Mouse (Mus musculus): Measurements from ENCODE around the gene Mcpt4.
"Not testable (repeated sequence)": the region's sequence is repeated elsewhere in the genome, so short reads cannot be mapped to it uniquely, and the experiment has no call there.

Gene Mcpt4

DNA sequence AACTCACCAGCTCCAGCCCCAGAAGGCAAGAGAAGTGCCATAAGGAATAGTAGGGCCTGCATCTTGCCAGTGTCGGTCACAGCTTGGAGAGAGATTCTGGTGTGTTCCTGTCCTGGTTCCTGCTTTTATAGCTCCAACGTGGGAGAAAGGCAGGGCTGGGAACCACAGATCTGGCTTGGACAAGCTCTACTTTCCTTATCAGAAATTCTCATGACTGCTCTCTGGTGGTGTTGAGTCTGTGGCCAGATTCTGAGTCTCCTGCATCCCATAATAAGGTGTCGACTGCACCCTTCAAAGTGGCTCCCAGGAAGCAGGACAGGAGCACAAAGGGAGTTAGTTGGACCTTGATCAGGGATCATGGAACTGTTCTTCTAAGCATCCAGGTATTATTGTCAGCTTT, at the start of gene Mcpt4:
Gene Mcpt4, minus strand, starts transcription at position 101 of the 400 bp plus-strand sequence.
- POLR2A ChIA-PET, CTCF ChIA-PET: not testable (repeated sequence)

GRCm38 (mm10) chr14:56105447-56106180, 43.5 kb upstream of the Mcpt4 start:
- CTCF ChIA-PET, result no interaction called here
- POLR2A ChIA-PET, result no interaction called here

DNA sequence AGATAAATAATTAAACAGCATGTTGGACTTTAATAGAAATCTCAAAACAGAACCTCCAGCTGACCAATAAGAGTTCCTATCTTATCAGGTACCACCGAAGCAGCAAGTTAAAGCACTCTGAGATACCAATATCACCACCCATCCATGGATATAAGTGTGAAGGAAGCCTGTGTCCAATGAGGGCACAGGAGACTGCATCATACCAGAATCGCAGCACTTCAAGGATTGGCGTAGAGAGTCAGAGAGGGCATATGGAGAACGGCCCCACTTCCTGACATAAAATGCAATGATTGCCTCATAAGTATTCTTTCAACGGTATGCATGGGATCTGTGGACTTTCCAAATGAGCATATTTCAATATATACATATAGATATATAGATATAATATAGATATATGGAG, 42.9 kb upstream of the Mcpt4 start:
- CTCF ChIA-PET, result no interaction called here
- POLR2A ChIA-PET, result no interaction called here

DNA sequence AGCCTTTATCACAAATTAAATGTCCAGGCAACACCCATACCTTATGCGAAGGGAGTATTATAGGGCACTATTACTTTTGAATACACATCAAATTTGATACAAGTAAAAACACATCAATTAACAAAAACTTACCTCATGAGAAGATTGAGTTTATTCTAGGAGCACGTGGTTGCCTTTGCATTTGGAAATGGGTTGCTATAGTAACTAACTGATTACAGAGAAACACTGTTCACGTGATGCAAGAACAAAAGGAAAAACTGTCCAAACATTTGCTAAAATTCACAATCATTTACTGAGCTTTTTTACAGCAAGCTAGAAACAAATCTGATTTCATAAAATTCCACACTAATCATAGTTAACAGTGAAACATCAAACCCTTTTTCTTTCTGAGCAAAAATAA, 41.3 kb upstream of the Mcpt4 start:
- ChIA-PET CTCF (no interaction called here), POLR2A (no interaction called here)

GRCm38 (mm10) chr14:56102386-56102785, 40.3 kb upstream of the Mcpt4 start, which contains the start of gene Ctsg:
Ctsg (minus strand) TSS chr14:56102574.
- ChIA-PET CTCF (no interaction called here), POLR2A (no interaction called here)

GRCm38 (mm10) chr14:56098940-56099339, 36.8 kb upstream of the Mcpt4 start:
- ChIA-PET POLR2A (no interaction called here), CTCF (interaction anchor here in 1 of 4 experiments (0.7 kb wide), 1 partner anchor 1006 kb away, joined by 4 read pairs; no protein-coding TSS in a partner anchor)

DNA sequence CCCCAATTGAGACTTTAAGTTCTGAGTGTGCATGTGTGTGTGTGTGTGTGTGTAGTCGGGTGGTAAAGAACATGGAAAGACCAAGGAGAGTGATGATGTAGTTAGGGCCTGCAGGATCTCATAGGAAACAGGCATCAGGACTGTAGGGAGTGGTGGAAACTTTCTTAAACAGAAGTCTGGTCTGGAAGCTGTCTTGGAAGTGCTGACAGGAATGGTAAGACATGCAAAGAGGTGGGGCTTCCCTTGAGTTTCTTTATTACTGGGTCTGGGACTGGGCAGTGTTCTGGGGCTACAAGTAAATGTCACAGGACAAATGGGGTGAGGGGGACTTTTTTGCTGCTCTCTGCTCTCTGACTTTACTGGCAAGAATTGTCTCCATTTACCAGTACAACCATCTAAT, 35.5 kb upstream of the Mcpt4 start:
- ChIA-PET CTCF (no interaction called here), POLR2A (no interaction called here)

DNA sequence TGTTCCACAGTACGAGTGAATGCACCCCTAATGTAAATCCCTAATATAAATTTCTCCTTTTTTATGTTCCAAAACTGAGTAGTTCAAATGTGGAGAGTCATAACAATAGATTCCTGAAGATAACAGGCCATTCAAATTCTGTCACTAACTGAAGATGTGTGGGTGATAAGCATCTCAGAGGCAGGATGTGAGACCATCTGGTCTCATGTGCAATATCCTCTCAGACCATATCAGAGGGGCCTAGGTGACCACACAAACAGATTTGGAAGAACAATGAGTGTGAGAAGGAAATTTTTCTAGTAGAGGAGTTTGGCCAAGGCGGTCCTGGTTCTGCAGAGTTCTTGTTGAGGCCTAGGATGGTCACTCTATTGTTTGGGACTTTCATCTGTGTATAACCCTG, 31.2 kb upstream of the Mcpt4 start:
- ChIA-PET CTCF (no interaction called here), POLR2A (no interaction called here)

DNA sequence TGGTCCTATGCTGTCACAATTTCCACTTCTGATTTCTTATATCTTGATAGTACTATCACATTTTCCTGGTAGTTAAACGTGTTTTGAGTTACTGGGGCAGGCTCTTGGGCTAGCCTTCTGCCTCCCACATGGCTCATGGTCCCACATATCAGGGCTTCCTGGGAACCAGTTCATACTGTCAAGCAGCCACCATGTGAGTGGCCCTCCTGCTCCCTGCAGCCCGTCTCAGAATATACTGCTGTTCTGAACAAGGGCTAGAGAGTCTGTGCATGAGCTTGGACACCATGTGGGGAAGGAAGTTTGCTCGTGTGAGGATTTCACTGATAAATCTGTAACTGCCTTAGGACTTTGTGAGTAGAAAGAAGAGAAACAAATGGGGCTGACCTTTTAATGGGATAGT, 24.6 kb upstream of the Mcpt4 start:
- CTCF ChIA-PET, result no interaction called here
- POLR2A ChIA-PET, result no interaction called here

DNA sequence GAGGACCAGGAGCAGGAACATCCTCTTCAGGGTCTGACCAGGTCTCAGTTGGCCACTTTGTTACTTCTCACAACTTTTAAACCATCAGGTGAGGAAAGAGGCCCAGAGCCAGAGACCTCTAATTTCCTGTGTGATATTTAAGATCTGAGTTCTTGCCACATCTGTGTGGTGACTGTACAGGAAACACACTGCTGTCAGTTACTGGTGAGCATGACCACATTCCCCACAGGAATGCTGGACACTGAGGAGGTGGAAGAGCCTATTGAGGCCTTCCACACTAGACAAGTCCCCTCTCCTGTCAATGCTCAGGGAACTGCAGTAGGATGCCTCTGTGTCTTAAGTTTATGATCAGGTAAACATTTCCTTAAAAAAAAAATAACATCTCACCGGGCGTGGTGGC, 23.1 kb upstream of the Mcpt4 start, which contains the start of gene Mcpt8:
Gene Mcpt8, minus strand, starts transcription at position 107 of the 400 bp plus-strand sequence.
- CTCF ChIA-PET, result no interaction called here
- POLR2A ChIA-PET, result no interaction called here

DNA sequence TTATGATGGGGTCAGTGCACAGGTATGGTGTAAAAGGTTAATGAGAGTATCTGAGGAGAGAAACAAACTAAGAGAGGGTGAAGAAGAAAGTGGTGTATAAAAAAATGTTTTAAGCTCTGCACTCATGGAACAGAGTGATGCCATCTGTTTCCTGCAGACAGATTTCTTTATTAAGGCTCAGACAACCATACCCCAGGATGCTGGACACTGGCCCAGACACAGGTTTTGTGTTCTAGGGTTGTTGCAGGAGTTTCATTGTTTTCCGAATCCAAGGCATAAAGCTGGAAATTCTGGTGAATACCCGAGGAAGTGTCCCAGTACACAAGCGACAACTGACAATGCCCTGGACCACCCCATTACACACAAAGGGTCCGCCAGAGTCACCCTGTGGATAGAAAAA, 19.9 kb upstream of the Mcpt4 start:
- POLR2A ChIA-PET, result interaction anchor here in 1 of 4 experiments (0.6 to 0.8 kb wide), 2 partner anchors 26 to 261 kb away, joined by 4 read pairs; no protein-coding TSS in a partner anchor
- CTCF ChIA-PET, result no interaction called here

- ChIA-PET CTCF (interaction anchor here in 2 of 4 experiments (0.7 to 0.9 kb wide), 2 partner anchors 120 to 294 kb away, joined by 4 read pairs; no protein-coding TSS in a partner anchor), POLR2A (no interaction called here)
Observed at GRCm38 (mm10) chr14:56057722-56058121, 4.4 kb downstream of the Mcpt4 start.

DNA sequence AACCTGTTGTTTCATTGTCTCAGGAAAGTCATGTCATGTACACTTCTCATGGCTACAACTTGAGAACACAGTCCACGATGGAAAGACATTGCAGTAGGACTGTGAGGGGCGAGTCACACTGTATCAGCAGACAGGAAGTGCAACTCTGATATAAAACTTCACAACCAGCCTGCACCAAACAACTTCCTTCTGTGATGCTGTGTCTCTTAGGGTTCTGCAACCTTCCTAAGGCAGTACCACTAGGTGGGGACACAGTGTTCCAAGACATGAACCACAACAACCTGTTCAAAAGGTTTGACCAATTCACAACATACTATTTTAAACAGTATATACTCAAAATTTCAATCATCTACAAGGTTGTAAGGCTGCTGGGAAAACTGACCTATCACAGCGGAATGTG, 6.7 kb downstream of the Mcpt4 start:
- POLR2A ChIA-PET, result no interaction called here
- CTCF ChIA-PET, result no interaction called here

DNA sequence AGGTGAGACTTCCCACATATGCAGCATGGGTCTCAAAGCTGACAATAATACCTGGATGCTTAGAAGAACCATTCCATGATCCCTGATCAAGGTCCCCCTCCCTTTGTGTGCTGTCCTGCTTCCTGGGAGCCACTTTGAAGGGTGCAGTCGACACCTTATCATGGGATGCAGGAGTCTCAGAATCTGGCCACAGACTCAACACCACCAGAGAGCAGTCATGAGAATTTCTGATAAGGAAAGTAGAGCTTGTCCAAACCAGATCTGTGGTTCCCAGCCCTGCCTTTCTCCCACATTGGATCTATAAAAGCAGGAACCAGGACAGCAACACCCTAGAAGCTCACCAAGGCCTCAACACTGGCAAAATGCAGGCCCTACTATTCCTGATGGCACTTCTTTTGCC, 20.3 kb downstream of the Mcpt4 start, which contains the start of gene Mcpt2:
Gene Mcpt2, plus strand, starts transcription at position 250 of the 400 bp plus-strand sequence.
- CTCF ChIA-PET, result not testable (repeated sequence)

DNA sequence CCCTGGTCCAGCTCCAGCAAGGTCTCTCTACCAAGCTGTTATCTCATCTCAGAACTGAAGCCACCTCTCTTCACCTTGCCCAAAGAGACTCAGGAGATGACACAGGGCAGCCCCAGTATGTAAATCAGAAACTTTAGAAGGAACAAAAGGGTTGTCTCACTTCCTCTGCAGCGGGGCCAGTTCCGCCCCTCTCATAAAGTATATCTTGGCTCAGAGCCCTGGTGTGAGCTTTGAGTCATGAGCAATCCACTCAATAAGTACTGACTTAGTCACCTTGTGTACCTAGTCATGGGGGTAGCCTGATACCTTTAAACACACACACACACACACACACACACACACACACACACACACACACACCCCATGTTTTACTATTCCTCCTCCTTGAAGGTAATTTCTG, 27.7 kb downstream of the Mcpt4 start:
- ChIA-PET POLR2A (interaction anchor here in 1 of 4 experiments (0.6 kb wide), 1 partner anchor 115 kb away, joined by 3 read pairs; no protein-coding TSS in a partner anchor), CTCF (interaction anchor here in 1 of 4 experiments (0.6 kb wide), 1 partner anchor 129 kb away, joined by 3 read pairs; no protein-coding TSS in a partner anchor)

More for the DNA sequence above, 20.3 kb downstream of the Mcpt4 start, which contains the start of gene Mcpt2:
- POLR2A ChIA-PET, result not testable (repeated sequence)

DNA sequence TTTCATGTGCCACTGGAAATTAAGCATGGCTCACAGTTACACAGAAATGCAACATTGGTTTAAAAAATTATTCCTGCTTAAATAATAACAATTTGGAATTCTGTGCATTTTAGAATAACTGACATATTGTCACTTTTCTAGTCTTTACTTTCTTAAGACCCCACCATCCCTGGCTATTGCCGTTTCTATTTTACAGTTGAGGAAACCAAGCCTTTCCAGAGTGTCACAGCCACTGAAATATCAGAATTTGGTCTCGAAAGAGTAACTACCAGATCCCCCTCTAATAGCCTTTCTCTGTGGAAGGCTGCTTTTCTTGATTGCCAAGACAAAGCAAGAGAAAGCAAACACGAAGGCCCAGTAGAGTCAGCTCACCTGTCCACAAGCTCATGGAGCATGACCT, 31.7 kb downstream of the Mcpt4 start, which contains the start of gene Mcpt9:
Gene Mcpt9, minus strand, starts transcription at position 101 of the 400 bp plus-strand sequence.
- CTCF ChIA-PET, POLR2A ChIA-PET: not testable (repeated sequence)

DNA sequence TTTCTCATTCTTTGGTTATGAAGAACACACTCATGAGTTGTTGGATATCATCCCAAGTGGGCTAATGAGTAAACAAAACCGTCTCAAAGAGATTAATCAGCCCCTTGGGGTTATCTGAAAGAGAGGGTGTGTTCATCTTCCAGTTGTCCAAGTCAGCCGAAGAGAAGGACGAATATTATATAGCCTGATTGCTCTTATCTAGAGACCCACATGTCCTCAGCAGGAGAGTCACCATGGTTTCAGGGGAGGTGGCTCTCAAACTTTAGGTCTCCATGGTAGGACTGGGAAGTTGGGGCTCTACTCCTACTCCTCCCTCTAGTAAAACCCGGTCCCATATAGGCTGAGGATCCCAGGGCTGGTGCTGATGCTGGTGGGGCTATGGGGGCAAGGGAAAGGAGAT, 40.8 kb downstream of the Mcpt4 start:
- POLR2A ChIA-PET, CTCF ChIA-PET: not testable (repeated sequence)

DNA sequence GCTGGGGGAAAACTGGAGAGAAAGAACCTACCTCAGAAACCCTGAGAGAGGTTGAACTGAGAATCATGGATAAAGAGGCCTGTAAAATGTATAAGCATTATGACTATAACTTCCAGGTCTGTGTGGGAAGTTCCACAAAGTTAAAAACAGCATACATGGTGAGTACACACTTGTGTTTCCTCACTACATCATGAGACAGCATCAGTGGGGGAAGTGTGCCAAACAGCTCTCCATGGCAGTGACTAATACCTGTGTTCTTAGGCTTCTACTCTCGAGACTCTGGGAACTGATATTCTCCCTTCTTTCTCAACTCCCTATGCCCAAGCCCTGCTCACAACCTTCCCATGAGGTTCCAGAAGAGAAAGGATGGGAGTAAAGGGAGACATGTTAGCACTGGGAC, 42.7 kb downstream of the Mcpt4 start:
- CTCF ChIA-PET, result no interaction called here
- POLR2A ChIA-PET, result no interaction called here

- CTCF ChIA-PET, POLR2A ChIA-PET: not testable (repeated sequence)
Observed at GRCm38 (mm10) chr14:56017671-56018070, 44.4 kb downstream of the Mcpt4 start, which contains the start of gene Mcpt1. Mcpt1 (plus strand) TSS chr14:56017971.

GRCm38 (mm10) chr14:56013924-56014323, 48.2 kb downstream of the Mcpt4 start:
- POLR2A ChIA-PET, result no interaction called here
- CTCF ChIA-PET, result no interaction called here

DNA sequence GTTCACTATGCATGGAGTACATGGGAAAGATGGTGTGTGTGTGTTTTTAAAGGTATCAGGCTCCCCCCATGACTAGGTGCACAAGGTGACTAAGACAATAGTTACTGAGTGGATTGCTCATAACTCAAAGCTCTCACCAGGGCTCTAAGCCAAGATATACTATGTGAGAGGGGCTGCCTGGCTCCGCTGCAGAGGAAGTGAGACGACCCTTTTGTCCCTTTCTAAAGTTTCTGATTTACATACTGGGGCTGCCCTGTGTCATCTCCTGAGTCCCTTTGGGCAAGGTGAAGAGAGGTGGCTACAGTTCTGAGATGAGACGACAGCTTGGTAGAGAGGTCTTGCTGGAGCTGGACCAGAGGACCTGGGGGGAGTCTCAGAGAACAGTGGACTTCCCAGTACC, 49.0 kb downstream of the Mcpt4 start:
- ChIA-PET POLR2A (no interaction called here), CTCF (no interaction called here)
